Mouse (Mus musculus): ENCODE data around the gene Mfsd13b. TPM values are rescaled to one million over a fixed set of nuclear protein-coding genes. Genes with fewer than 3 reads are reported as not detected.

The Mfsd13b gene
- polyA plus RNA-seq, 1 experiment from 2014 or later, result not detected

DNA sequence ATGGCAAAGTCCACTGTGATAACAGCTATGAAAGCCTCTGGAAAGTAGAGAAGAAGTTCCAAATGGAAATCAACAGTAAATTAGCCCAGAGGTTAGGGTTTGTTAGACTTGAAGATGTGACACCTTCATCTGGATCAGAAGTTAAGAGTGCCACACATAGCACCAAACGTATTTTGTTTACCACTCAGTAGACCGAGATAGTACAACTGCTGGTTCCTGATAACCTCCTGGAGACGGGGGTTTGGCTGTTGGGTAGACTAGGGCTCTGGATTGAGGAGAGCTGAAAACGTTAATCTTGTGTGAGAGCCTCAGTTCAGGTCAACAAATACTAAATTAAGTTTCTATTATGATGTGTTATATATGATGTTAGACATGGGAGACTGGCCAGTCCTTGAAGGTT, 2.3 kb upstream of the Mfsd13b start:
- WGBS (ENCODE audit: insufficient replicate concordance), result 40% methylated on average over 4 of the region's 4 CpGs
- Histone ChIP-seq H3K9ac (replicated peaks) (peak overlapping the region; percentile 81), H3K4me2 (ENCODE audit: low read depth, low read length) (peak overlapping the region; percentile 96), H3K9me3 (ENCODE audit: low read length) (no peaks in the 10 kb centered on the region), H3K27ac (ENCODE audit: low read depth) (peak overlapping the region; percentile 93), H3K4me3 (ENCODE audit: low read depth, low read length) (peak overlapping the region; percentile 85), H3K36me3 (replicated peaks; ENCODE audit: insufficient read depth, low read length) (no peaks in the 10 kb centered on the region), H3K27me3 (ENCODE audit: insufficient read depth, low read length) (peaks cover 4% of the 10 kb centered on the region; the same call in 1 of the 2 replicates), H3K4me1 (ENCODE audit: insufficient read depth) (peaks cover 7% of the 10 kb centered on the region; the same call in 1 of the 2 replicates)
- peak; percentile 71 for ATAC-seq
- peak; percentile 97 for TF ChIP-seq EP300 (IDR thresholded peaks at IDR 0.05; ENCODE audit: low read depth)
- TF ChIP-seq CTCF (IDR thresholded peaks at IDR 0.05; ENCODE audit: low read depth), result no peak
- peak; percentile 47 for DNase-seq

DNA sequence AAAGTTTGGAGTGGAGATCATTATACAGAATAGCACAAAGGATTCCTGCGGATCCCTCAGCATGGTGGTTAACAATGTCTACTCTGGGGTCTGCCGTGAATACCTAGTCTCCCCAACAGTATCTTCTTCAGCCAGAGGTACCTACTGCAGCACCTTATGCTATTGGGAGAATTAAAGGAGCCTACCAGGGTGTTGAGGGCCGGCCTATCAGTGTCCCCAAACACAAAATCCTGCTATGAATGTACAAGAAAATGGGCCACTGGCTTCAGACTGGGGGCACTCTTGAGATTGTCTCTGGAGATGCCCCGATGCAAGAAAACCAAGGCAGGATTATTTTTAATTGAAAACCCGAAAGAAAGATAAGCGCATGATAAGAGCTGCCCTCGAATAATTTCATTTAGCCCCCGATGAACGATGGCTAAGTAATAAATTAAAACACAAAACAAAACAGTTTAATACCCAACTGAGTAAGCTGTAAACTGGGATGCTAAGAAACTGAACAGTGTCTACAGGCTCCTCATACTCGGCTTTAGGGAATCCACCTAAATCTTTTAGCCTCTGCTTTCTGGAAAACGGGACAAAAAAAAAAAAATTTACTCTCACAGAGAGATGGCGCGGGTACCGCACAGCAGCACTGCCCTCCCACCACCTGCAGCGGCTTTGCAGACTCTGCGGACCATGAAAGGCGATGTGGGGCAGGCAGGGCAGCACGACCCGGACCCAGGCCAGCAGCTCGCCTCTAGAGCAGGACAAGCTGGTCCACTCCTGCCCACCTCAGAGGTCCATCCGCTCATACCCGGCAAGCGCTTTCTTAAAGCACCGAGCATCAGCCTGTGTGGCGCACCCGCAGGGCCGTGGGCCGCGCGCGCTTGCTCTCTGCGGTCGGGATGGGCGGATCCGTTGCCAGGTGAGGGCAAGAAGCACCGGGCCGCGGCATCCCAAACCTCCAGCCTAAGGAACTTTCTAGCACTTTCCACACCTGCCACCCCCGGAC, 1.1 kb upstream of the Mfsd13b start:
- Histone ChIP-seq H3K4me3 (ENCODE audit: low read depth, low read length) (peak overlapping the region; percentile 85), H3K4me1 (ENCODE audit: insufficient read depth) (peaks cover 7% of the 10 kb centered on the region; the same call in 1 of the 2 replicates), H3K27me3 (ENCODE audit: insufficient read depth, low read length) (peaks cover 4% of the 10 kb centered on the region; the same call in 1 of the 2 replicates), H3K36me3 (replicated peaks; ENCODE audit: insufficient read depth, low read length) (no peaks in the 10 kb centered on the region), H3K9me3 (ENCODE audit: low read length) (no peaks in the 10 kb centered on the region), H3K4me2 (ENCODE audit: low read depth, low read length) (peak overlapping the region; percentile 96), H3K9ac (replicated peaks) (peak overlapping the region; percentile 81), H3K27ac (ENCODE audit: low read depth) (peak overlapping the region; percentile 93)
- 6% methylated on average over 39 of the region's 39 CpGs for WGBS (ENCODE audit: insufficient replicate concordance)
- TF ChIP-seq CTCF (IDR thresholded peaks at IDR 0.05; ENCODE audit: low read depth), result no peak
- no peak for TF ChIP-seq EP300 (IDR thresholded peaks at IDR 0.05; ENCODE audit: low read depth)
- ATAC-seq, result peak; percentile 64
- peak; percentile 79 for DNase-seq

- Histone ChIP-seq H3K4me1 (ENCODE audit: insufficient read depth) (peaks cover 6% of the 10 kb centered on the region; the same call in 1 of the 2 replicates), H3K4me3 (ENCODE audit: low read depth, low read length) (peak overlapping the region; percentile 85), H3K27ac (ENCODE audit: low read depth) (no peak overlapping the region), H3K9ac (replicated peaks) (peak overlapping the region; percentile 69), H3K9me3 (ENCODE audit: low read length) (no peaks in the 10 kb centered on the region), H3K27me3 (ENCODE audit: insufficient read depth, low read length) (peaks cover 4% of the 10 kb centered on the region; the same call in 1 of the 2 replicates), H3K36me3 (replicated peaks; ENCODE audit: insufficient read depth, low read length) (no peaks in the 10 kb centered on the region), H3K4me2 (ENCODE audit: low read depth, low read length) (peak overlapping the region; percentile 96)
- no peak for DNase-seq
- 6% methylated on average over 7 of the region's 7 CpGs for WGBS (ENCODE audit: insufficient replicate concordance)
- no peak for TF ChIP-seq CTCF (IDR thresholded peaks at IDR 0.05; ENCODE audit: low read depth)
- no peak for TF ChIP-seq EP300 (IDR thresholded peaks at IDR 0.05; ENCODE audit: low read depth)
- ATAC-seq, result no peak
Observed at GRCm38 (mm10) chr7:120982968-120983367, 659 bp downstream of the Mfsd13b start.

GRCm38 (mm10) chr7:120991191-120991590, 8.9 kb downstream of the Mfsd13b start:
- ATAC-seq, result no peak
- no peak for DNase-seq
- 74% methylated on average over 8 of the region's 8 CpGs for WGBS (ENCODE audit: insufficient replicate concordance)
- Histone ChIP-seq H3K4me2 (ENCODE audit: low read depth, low read length) (no peak overlapping the region), H3K36me3 (replicated peaks; ENCODE audit: insufficient read depth, low read length) (no peaks in the 10 kb centered on the region), H3K27me3 (ENCODE audit: insufficient read depth, low read length) (no peaks in the 10 kb centered on the region), H3K4me3 (ENCODE audit: low read depth, low read length) (no peak overlapping the region), H3K9ac (replicated peaks) (no peak overlapping the region), H3K27ac (ENCODE audit: low read depth) (no peak overlapping the region), H3K9me3 (ENCODE audit: low read length) (no peaks in the 10 kb centered on the region), H3K4me1 (ENCODE audit: insufficient read depth) (no peaks in the 10 kb centered on the region)
- no peak for TF ChIP-seq CTCF (IDR thresholded peaks at IDR 0.05; ENCODE audit: low read depth)
- no peak for TF ChIP-seq EP300 (IDR thresholded peaks at IDR 0.05; ENCODE audit: low read depth)

GRCm38 (mm10) chr7:120999021-120999530, 16.8 kb downstream of the Mfsd13b start:
- Histone ChIP-seq H3K36me3 (replicated peaks; ENCODE audit: insufficient read depth, low read length) (no peaks in the 10 kb centered on the region), H3K4me2 (ENCODE audit: low read depth, low read length) (no peak overlapping the region), H3K9ac (replicated peaks) (no peak overlapping the region), H3K4me1 (ENCODE audit: insufficient read depth) (no peaks in the 10 kb centered on the region), H3K27me3 (ENCODE audit: insufficient read depth, low read length) (no peaks in the 10 kb centered on the region), H3K27ac (ENCODE audit: low read depth) (no peak overlapping the region), H3K4me3 (ENCODE audit: low read depth, low read length) (no peak overlapping the region), H3K9me3 (ENCODE audit: low read length) (no peaks in the 10 kb centered on the region)
- ATAC-seq (no peak), DNase-seq (no peak)
- TF ChIP-seq CTCF (IDR thresholded peaks at IDR 0.05; ENCODE audit: low read depth) (no peak), EP300 (IDR thresholded peaks at IDR 0.05; ENCODE audit: low read depth) (no peak)
- 62% methylated on average over 2 of the region's 2 CpGs for WGBS (ENCODE audit: insufficient replicate concordance)

All from liver, postnatal 0 days (tissue).